Mouse (Mus musculus) lung, embryonic 16.5 days (tissue): ENCODE measurements around the gene Arhgef38. TPM values are rescaled to one million over a fixed set of nuclear protein-coding genes. Genes with fewer than 3 reads are reported as not detected.

ENCODE experiments used
- polyA plus RNA-seq: library from polyadenylated mRNA; unstranded; fragments of >200 nt; fragmentation: Nextera tagmentation; extraction: Ambion mirVana; gene quantifications from 2 replicates; pipeline ENCODE4 v1.2.1, GENCODE M21; 2015

Gene Arhgef38
- polyA plus RNA-seq, 1 experiment from 2014 or later = 1.2 TPM

Other genes starting within 250 kb of the Arhgef38 start
- 20.5 and 24.3 TPM in 2 replicates for gene Ints12, start 143.1 kb downstream of the Arhgef38 start, polyA plus RNA-seq
- gene Gstcd, start 142.9 kb downstream of the Arhgef38 start, polyA plus RNA-seq = 6.8 and 7.8 TPM in 2 replicates
- 111 and 113 TPM in 2 replicates for gene Ppa2, start 75.2 kb upstream of the Arhgef38 start, polyA plus RNA-seq